Mouse (Mus musculus): Measurements from ENCODE around the gene Ubl7.

Gene Ubl7

DNA sequence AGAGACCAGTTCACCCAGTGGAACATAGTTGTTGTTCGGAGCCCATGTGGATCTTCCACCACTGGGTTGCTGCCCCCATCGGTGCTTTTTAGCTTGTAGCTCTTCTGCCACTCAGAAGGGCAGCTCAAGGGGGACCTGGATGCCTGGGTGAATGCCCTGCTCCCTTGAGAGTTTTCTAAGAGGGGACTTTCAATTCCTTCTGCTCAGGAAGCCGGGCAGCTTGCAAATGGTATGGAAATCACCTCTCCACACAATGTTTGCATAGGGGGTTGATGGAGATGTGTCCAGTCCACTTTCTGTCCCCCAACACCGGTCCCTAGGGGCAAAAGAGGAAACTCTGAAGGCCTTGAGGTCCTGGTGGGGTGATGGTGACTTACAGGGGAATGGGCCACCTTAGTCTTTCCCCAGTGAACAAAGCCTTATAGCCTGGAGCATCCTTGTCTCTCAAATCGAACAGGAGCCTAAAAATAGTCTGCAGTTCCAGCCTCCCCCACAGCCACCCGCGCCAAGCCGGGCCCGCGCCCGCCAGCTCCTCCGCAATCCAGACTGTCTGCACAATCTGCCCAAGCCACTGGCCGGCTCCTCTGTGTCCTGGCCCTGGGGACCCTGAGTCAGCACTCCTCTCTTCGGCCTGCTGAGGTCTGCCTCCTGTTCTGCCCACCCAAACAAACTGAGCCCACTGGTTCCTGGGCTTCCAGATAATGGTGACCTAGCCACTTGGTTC is 56.6 kb downstream of the Ubl7 start:
- no peak for DNase-seq (ENCODE audit: low read depth)

DNA sequence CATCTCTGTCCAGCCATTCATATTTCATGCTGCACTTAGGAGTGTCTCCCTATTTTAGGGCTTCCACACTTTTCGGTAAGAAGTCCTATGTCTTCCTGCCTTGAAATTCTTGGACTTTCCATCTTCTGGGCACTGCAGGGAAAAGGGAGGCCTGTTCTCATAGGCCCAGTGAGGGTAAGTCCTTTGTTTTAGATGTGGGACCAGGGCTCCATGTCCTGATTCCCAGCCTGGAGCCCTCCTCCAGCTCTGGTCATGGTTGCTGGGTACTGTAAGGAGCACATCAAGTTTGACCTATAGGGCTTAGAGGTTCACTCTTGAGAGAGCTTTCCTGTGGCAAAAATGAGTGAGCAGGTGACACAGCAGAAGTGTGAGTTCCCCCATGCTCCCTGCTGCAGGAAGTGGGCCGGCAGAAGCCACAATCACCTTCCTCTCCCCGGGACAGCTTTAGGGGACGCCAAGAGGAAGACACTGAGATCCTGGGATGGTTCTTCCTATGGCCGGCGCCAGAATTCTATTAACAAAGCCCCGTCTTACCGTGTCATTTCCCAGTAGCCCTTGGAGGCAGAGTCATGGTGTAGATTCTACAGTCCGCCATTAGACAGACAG is 57.5 kb downstream of the Ubl7 start:
- DNase-seq (ENCODE audit: low read depth): no peak

GRCm38 (mm10) chr9:57968783-57969542 is 58.2 kb downstream of the Ubl7 start:
- DNase-seq (ENCODE audit: low read depth): no peak

GRCm38 (mm10) chr9:57969736-57970495 is 59.1 kb downstream of the Ubl7 start:
- no peak for DNase-seq (ENCODE audit: low read depth)

- DNase-seq (ENCODE audit: low read depth): no peak
These were observed 60.6 kb downstream of the Ubl7 start for GRCm38 (mm10) chr9:57971413-57971812.

DNA sequence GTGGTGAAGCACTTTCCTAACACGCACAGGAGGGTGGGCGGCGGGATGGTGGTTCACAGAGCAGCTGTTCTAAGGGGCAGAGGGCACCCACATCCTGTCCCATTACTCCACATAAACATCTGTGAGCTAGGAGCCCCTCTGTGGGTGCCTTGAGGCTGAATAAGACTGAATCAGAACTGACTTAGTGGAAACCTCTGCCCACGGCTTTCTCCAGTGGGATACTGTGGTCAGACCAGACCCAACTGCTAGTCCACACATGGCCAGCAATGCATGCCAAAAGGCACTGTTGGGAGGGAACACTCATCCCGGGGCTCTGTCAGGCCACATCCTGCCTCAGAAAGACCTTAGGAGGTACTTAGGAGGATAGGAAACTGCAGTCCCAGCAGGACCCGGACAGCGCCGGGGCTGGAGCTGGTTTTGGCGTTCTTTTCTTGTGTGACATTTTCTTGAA is 61.4 kb downstream of the Ubl7 start:
- DNase-seq (ENCODE audit: low read depth): no peak

DNA sequence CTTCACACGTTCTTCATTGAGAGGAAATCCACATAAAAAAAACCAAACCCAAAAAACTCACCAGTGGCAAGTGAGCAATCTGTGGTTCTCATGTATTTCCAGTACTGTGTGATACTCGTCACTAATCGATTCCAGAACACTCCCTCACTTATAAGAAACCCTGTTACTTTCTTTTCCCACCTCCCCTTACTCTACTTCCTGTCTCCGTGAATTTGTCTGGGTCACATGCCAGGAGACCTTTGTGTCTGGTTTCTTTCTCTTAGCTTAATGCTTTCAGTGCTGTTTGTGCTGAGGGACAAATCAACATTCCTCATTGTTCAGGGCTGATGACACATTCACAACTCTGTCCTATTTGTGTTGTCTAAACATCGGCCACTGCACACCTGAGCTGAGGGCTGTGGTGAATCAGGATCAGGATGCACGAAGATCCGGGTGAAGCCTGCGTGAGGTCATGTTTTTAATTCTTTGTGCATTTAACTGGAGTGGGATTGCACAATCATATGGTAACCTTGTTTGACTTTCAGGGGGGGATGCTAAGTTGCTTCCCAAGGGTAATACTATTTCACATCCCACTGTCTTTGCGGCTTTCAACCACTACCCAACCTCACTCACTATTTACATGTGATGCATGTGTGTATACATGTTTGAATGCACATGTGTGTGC is 62.1 kb downstream of the Ubl7 start:
- no peak for DNase-seq (ENCODE audit: low read depth)

- no peak for DNase-seq (ENCODE audit: low read depth)
These were observed 62.8 kb downstream of the Ubl7 start for GRCm38 (mm10) chr9:57973440-57974066.

DNA sequence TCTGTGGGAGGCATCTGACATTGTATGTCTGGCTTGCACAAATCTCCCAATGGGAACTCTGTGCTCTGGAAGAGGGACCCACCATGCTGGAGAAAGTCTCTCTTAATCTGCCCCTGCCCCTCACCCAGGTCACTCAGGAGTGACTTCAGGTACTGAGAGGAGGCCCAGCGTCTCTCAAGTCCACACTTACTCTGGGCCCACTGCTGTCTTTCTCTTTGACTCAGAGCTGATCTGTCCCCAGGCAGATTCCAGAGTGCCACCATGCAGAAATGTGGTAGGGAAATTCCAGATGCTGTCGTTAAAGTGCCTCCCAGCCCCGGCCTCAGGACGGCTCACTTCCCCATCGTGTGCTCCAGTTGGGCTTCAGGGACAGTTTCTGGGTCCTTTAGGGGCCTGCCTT is 63.4 kb downstream of the Ubl7 start:
- no peak for DNase-seq (ENCODE audit: low read depth)

- DNase-seq (ENCODE audit: low read depth): no peak
These were observed 64.5 kb downstream of the Ubl7 start for GRCm38 (mm10) chr9:57975200-57975821.

DNA sequence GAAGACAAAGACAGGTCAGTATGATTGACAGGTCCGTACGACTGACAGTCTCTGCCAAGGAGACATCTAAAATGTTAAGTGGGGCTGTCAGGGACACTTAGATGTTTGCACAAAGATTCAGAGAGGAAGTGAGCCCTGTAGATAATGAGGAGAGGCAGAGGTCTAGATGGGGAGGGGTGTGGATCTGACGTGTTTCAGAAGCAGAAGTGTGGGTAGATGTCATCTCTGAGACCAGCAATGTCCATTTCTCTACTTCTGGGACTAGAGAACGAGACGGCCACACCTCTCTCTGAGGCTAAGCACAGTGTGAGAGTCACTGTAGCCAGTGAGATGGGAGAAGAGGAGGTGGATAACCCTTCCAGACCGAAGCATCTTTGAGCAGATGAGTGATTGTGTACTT is 67.2 kb downstream of the Ubl7 start:
- DNase-seq (ENCODE audit: low read depth): no peak

- DNase-seq (ENCODE audit: low read depth): no peak
These were observed 68.1 kb downstream of the Ubl7 start for GRCm38 (mm10) chr9:57978858-57979257.

All from fibroblast of lung, adult 2 months (primary cell).